In the genomic region with DNA sequence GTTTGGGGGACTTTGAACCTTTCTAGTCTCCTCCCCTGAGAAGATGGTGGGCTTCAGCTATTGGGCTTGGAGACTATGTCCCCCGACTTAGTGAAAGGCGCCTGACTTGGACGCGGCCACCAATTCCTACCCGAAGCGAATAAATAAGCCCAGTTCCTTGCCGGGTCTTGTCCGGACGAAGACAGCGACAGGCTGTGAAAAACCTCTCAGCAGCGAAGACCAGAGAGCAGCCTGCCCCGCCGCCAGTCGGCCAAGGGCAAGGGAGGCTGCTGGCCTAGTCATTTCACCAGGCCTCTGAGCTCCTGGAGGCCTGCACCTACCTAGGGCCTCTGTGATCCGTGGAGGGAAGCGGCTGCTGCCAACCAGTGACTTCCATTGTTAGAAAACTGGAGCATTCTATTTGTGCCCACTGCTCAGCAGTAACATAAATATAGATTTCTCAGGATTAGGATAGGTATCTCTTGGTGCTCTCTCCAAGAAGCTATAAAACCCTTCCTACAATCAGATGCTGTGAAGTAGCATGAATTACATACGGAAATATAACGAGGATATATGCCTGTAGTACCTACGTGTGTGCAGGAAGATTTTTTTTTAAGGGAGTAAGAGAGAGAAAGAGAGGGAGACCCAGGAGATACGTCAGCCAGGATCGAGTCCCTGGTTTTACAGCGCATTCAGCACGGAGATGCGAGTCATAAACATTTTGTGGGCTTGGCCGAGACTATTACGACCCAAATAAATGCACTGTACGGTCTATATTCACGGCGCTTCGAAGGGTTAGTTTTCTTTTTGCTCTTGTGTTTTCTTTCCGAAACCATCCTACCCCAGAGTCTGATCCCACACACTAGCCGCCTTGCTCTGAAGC, we compare ENCODE assay signal across 12 mouse cellular contexts. TPM values are rescaled to one million over a fixed set of nuclear protein-coding genes. Genes with fewer than 3 reads are reported as not detected.
DNase-seq lines count a peak whose midpoint lies in the region; ATAC-seq lines count a peak whose summit lies in the region.
"Had no signal": no experiment of that assay in that cellular context is flagged by ENCODE, and none has a peak within 500 bp of the region (broad histone marks: within the 10 kb centered on the region; RNA-seq: fewer than 3 reads in every experiment).

No protein-coding gene starts in this region.

- ATAC-seq in megakaryocyte, adult 5-6 weeks (ENCODE audit: poor library complexity, severe bottlenecking), result no peak
- no peak for ATAC-seq in intestine, embryonic 16.5 days
- ATAC-seq in limb, embryonic 12.5 days (ENCODE audit: insufficient number of reproducible peaks, insufficient read depth, low FRiP score, low TSS enrichment, low read depth), result no peak

- peak overlapping the region; percentile 37 for H3K27ac ChIP-seq in intestine, embryonic 16.5 days (ENCODE audit: low read length)
- peak overlapping the region; percentile 99 for H3K27ac ChIP-seq in limb, embryonic 12.5 days
- H3K27ac ChIP-seq in midbrain, embryonic 10.5 days (replicated peaks), result no peak overlapping the region
- H3K27ac ChIP-seq: embryonic facial prominence, embryonic 12.5 days; hindbrain, embryonic 15.5 days; liver, embryonic 14.5 days had no signal

- H3K36me3 ChIP-seq in megakaryocyte, embryonic 14.5 days (replicated peaks; ENCODE audit: low read length), result no peaks in the 10 kb centered on the region
- H3K36me3 ChIP-seq in intestine, embryonic 16.5 days (ENCODE audit: control insufficient read depth, insufficient read depth, low read length), result no peaks in the 10 kb centered on the region
- peaks cover 13% of the 10 kb centered on the region for H3K36me3 ChIP-seq in limb, embryonic 12.5 days
- H3K36me3 ChIP-seq in midbrain, embryonic 10.5 days, result no peaks in the 10 kb centered on the region
- H3K36me3 ChIP-seq: embryonic facial prominence, embryonic 12.5 days; G1E; hindbrain, embryonic 15.5 days had no signal

- intact Hi-C loops in left cerebral cortex, postnatal 14 days (cut with DNase I), result loop anchor here (5.0 to 10.0 kb wide), 3 partner anchors 348 to 1415 kb away; no protein-coding TSS in a partner anchor

- H3K4me1 ChIP-seq in megakaryocyte, embryonic 14.5 days, result peaks cover 82% of the 10 kb centered on the region
- peaks cover 20% of the 10 kb centered on the region for H3K4me1 ChIP-seq in intestine, embryonic 16.5 days (ENCODE audit: control insufficient read depth, insufficient read depth, low read length)
- peaks cover 52% of the 10 kb centered on the region for H3K4me1 ChIP-seq in limb, embryonic 12.5 days (replicated peaks)
- H3K4me1 ChIP-seq in midbrain, embryonic 10.5 days, result peaks cover 23% of the 10 kb centered on the region

- peak overlapping the region; percentile 56 for H3K9ac ChIP-seq in intestine, embryonic 16.5 days (ENCODE audit: low read depth, low read length)
- H3K9ac ChIP-seq in limb, embryonic 12.5 days (replicated peaks), result peak overlapping the region; percentile 100
- H3K9ac ChIP-seq: hindbrain, embryonic 15.5 days; liver, embryonic 14.5 days had no signal

- no peaks in the 10 kb centered on the region for H3K9me3 ChIP-seq in megakaryocyte, embryonic 14.5 days
- no peaks in the 10 kb centered on the region for H3K9me3 ChIP-seq in intestine, embryonic 16.5 days (ENCODE audit: control insufficient read depth, low read length)
- H3K9me3 ChIP-seq in limb, embryonic 12.5 days, result no peaks in the 10 kb centered on the region
- no peaks in the 10 kb centered on the region for H3K9me3 ChIP-seq in midbrain, embryonic 10.5 days (replicated peaks)
- H3K9me3 ChIP-seq: embryonic facial prominence, embryonic 12.5 days; hindbrain, embryonic 15.5 days had no signal

- peak; percentile 8 for DNase-seq in urinary bladder, postnatal 10 days (ENCODE audit: low spot score)
- no peak for DNase-seq in left cerebral cortex, postnatal 14 days (ENCODE audit: low spot score in 2 of 2)
- DNase-seq in midbrain, embryonic 10.5 days (ENCODE audit: low spot score), result no peak
- DNase-seq: gastrocnemius, postnatal 14 days had no signal

- 37% methylated on average over 32 of the region's 32 CpGs for WGBS in intestine, embryonic 16.5 days
- WGBS in limb, embryonic 12.5 days, result 5% methylated on average over 32 of the region's 32 CpGs
- WGBS in midbrain, embryonic 10.5 days, result 11% methylated on average over 32 of the region's 32 CpGs

- peak overlapping the region; percentile 94 for H3K4me3 ChIP-seq in megakaryocyte, embryonic 14.5 days (replicated peaks)
- peak overlapping the region; percentile 58 for H3K4me3 ChIP-seq in intestine, embryonic 16.5 days (ENCODE audit: low read length)
- H3K4me3 ChIP-seq in limb, embryonic 12.5 days (replicated peaks), result peak overlapping the region; percentile 89
- no peak overlapping the region for H3K4me3 ChIP-seq in midbrain, embryonic 10.5 days

- H3K27me3 ChIP-seq in megakaryocyte, embryonic 14.5 days (replicated peaks), result peaks cover 94% of the 10 kb centered on the region
- H3K27me3 ChIP-seq in intestine, embryonic 16.5 days (replicated peaks; ENCODE audit: control insufficient read depth, insufficient read depth, low read length), result peaks cover 84% of the 10 kb centered on the region
- peaks cover under 1% of the 10 kb centered on the region for H3K27me3 ChIP-seq in limb, embryonic 12.5 days
- H3K27me3 ChIP-seq in midbrain, embryonic 10.5 days (ENCODE audit: low read depth, poor library complexity, severe bottlenecking), result peaks cover 100% of the 10 kb centered on the region

- peak overlapping the region; percentile 91 for H3K4me2 ChIP-seq in intestine, embryonic 16.5 days (ENCODE audit: low read depth, low read length)
- peak overlapping the region; percentile 96 for H3K4me2 ChIP-seq in limb, embryonic 12.5 days

RNA-seq across cellular contexts. Expression of a gene that starts 1.4 kb away (rescaled TPM):
- polyA plus RNA-seq in megakaryocyte, embryonic 14.5 days (2012; ENCODE audit: insufficient read depth, low replicate concordance), result 2.8 and 3.2 TPM in 2 replicates
- 1.2 and 1.8 TPM in 2 replicates for total RNA-seq in megakaryocyte, adult 5-6 weeks (2015)
- total RNA-seq in megakaryocyte, adult 5-6 weeks (2017), result 0.53 and 0.73 TPM in 2 replicates
- polyA plus RNA-seq in intestine, embryonic 16.5 days (2015; fragmentation: Nextera tagmentation; extraction: Ambion mirVana), result 6.0 and 8.2 TPM in 2 replicates
- 11.7 and 13.8 TPM in 2 replicates for polyA plus RNA-seq in limb, embryonic 12.5 days (2016; fragmentation: Nextera tagmentation; extraction: Ambion mirVana)
- not detected for total RNA-seq in left cerebral cortex, postnatal 14 days (2021)
- not detected in 2 replicates for polyA plus RNA-seq in midbrain, embryonic 10.5 days (2016; fragmentation: Nextera tagmentation; extraction: Ambion mirVana)

RNA-seq across cellular contexts. Expression of a gene that starts 7.1 kb away (rescaled TPM):
- polyA plus RNA-seq in megakaryocyte, embryonic 14.5 days (2012; ENCODE audit: insufficient read depth, low replicate concordance), result not detected in 2 replicates
- total RNA-seq in megakaryocyte, adult 5-6 weeks (2015), result not detected in 2 replicates
- not detected in 2 replicates for total RNA-seq in megakaryocyte, adult 5-6 weeks (2017)
- not detected in 2 replicates for polyA plus RNA-seq in intestine, embryonic 16.5 days (2015; fragmentation: Nextera tagmentation; extraction: Ambion mirVana)
- 2.1 TPM in 1 of 2 replicates, not detected in the other for polyA plus RNA-seq in limb, embryonic 12.5 days (2016; fragmentation: Nextera tagmentation; extraction: Ambion mirVana)
- not detected for total RNA-seq in left cerebral cortex, postnatal 14 days (2021)
- not detected in 2 replicates for polyA plus RNA-seq in midbrain, embryonic 10.5 days (2016; fragmentation: Nextera tagmentation; extraction: Ambion mirVana)
- total RNA-seq: G1E had no signal
- polyA plus RNA-seq: embryonic facial prominence, embryonic 12.5 days; G1E; hindbrain, embryonic 15.5 days; liver, embryonic 14.5 days had no signal

RNA-seq across cellular contexts. Expression of a gene that starts 7.1 kb away (rescaled TPM):
- 0.21 TPM in 1 of 2 replicates, not detected in the other for polyA plus RNA-seq in megakaryocyte, embryonic 14.5 days (2012; ENCODE audit: insufficient read depth, low replicate concordance)
- total RNA-seq in megakaryocyte, adult 5-6 weeks (2015), result 0.93 TPM in 1 of 2 replicates, not detected in the other
- total RNA-seq in megakaryocyte, adult 5-6 weeks (2017), result not detected in 2 replicates
- polyA plus RNA-seq in intestine, embryonic 16.5 days (2015; fragmentation: Nextera tagmentation; extraction: Ambion mirVana), result 5.2 and 5.9 TPM in 2 replicates
- polyA plus RNA-seq in limb, embryonic 12.5 days (2016; fragmentation: Nextera tagmentation; extraction: Ambion mirVana), result 7.7 and 7.9 TPM in 2 replicates
- total RNA-seq in left cerebral cortex, postnatal 14 days (2021), result not detected
- not detected in 2 replicates for polyA plus RNA-seq in midbrain, embryonic 10.5 days (2016; fragmentation: Nextera tagmentation; extraction: Ambion mirVana)
- polyA plus RNA-seq: G1E had no signal

RNA-seq across cellular contexts. Expression of a gene that starts 10.7 kb away (rescaled TPM):
- 3.8 TPM in 1 of 2 replicates, not detected in the other for polyA plus RNA-seq in megakaryocyte, embryonic 14.5 days (2012; ENCODE audit: insufficient read depth, low replicate concordance)
- total RNA-seq in megakaryocyte, adult 5-6 weeks (2015), result 0.36 and 1.2 TPM in 2 replicates
- 1.5 and 2.0 TPM in 2 replicates for total RNA-seq in megakaryocyte, adult 5-6 weeks (2017)
- polyA plus RNA-seq in intestine, embryonic 16.5 days (2015; fragmentation: Nextera tagmentation; extraction: Ambion mirVana), result 3.0 and 3.2 TPM in 2 replicates
- polyA plus RNA-seq in limb, embryonic 12.5 days (2016; fragmentation: Nextera tagmentation; extraction: Ambion mirVana), result 74.7 and 77.4 TPM in 2 replicates
- not detected for total RNA-seq in left cerebral cortex, postnatal 14 days (2021)
- polyA plus RNA-seq in midbrain, embryonic 10.5 days (2016; fragmentation: Nextera tagmentation; extraction: Ambion mirVana), result not detected in 2 replicates
- polyA plus RNA-seq: embryonic facial prominence, embryonic 12.5 days; G1E had no signal

RNA-seq across cellular contexts. Expression of a gene that starts 11.7 kb away (rescaled TPM):
- not detected in 2 replicates for polyA plus RNA-seq in megakaryocyte, embryonic 14.5 days (2012; ENCODE audit: insufficient read depth, low replicate concordance)
- total RNA-seq in megakaryocyte, adult 5-6 weeks (2015), result not detected in 2 replicates
- not detected in 2 replicates for total RNA-seq in megakaryocyte, adult 5-6 weeks (2017)
- 1.2 and 1.4 TPM in 2 replicates for polyA plus RNA-seq in intestine, embryonic 16.5 days (2015; fragmentation: Nextera tagmentation; extraction: Ambion mirVana)
- polyA plus RNA-seq in limb, embryonic 12.5 days (2016; fragmentation: Nextera tagmentation; extraction: Ambion mirVana), result 3.1 and 4.1 TPM in 2 replicates
- total RNA-seq in left cerebral cortex, postnatal 14 days (2021), result not detected
- polyA plus RNA-seq in midbrain, embryonic 10.5 days (2016; fragmentation: Nextera tagmentation; extraction: Ambion mirVana), result not detected in 2 replicates
- polyA plus RNA-seq: embryonic facial prominence, embryonic 12.5 days; G1E; liver, embryonic 14.5 days had no signal
